Mouse (Mus musculus) central nervous system, embryonic 11.5 days (tissue): ENCODE measurements around the gene Slc6a18. TPM values are rescaled to one million over a fixed set of nuclear protein-coding genes. Genes with fewer than 3 reads are reported as not detected.

Source experiments
- polyA plus RNA-seq: library from polyadenylated mRNA; depleted of rRNA; stranded (reverse); fragments of >200 nt; gene quantifications from 2 replicates; pipeline ENCODE4 v1.2.3, GENCODE M21; 2012; rRNA removed

The Slc6a18 gene
- 0.14 TPM in 1 of 2 replicates, not detected in the other for polyA plus RNA-seq

GRCm38 (mm10) chr13:73677853-73678252, at the start of gene Slc6a18:
Gene Slc6a18, minus strand, starts transcription at chr13:73678023.

DNA sequence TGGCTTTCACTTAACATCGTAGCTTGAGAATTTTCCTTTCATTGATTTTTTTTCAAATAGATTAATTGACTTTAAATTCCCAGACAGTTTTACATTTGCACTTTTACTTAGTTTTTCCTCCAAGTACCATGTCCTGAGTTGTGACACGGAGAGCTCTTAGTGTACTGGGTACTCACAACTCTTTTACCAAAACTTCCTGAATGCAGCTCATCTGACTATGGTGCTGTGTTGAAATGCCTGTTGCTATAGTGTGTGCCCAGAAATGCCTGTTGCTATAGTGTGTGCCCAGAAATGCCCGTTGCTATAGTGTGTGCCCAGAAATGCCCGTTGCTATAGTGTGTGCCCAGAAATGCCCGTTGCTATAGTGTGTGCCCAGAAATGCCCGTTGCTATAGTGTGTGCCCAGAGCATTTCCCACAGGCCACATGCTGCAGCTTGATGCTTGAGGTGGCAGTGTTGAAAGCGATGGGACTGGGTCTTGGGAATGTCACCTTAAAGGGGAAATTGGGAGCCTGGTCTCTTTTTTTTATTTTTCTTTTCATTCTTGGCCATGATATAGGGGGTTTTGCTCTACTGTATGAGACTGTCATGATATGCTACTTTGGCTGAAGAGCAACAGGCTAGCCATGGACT, 27.0 kb upstream of the Slc6a18 start, which contains the start of gene Slc6a19:
TSS of gene Slc6a19 (minus strand) at position 172 of the 632 bp plus-strand sequence.

GRCm38 (mm10) chr13:73626745-73627549, 50.9 kb downstream of the Slc6a18 start, which contains the start of gene Tert:
Gene Tert, plus strand, starts transcription at chr13:73626911.

Other genes with a start within 250 kb of the Slc6a18 start
- gene Lpcat1, start 210.8 kb downstream of the Slc6a18 start, polyA plus RNA-seq: 66.4 and 74.4 TPM in 2 replicates
- 0.16 and 0.18 TPM in 2 replicates for gene Slc6a3, start 141.3 kb downstream of the Slc6a18 start, polyA plus RNA-seq
- 71.7 and 99.7 TPM in 2 replicates for gene Clptm1l, start 74.0 kb downstream of the Slc6a18 start, polyA plus RNA-seq
- 8.5 and 18.7 TPM in 2 replicates for gene Tert, start 51.1 kb downstream of the Slc6a18 start, polyA plus RNA-seq
- 0.16 and 0.17 TPM in 2 replicates for gene Slc6a19, start 26.8 kb upstream of the Slc6a18 start, polyA plus RNA-seq
- gene Slc12a7, start 55.1 kb upstream of the Slc6a18 start, polyA plus RNA-seq: 44.8 and 61.4 TPM in 2 replicates
- gene Nkd2, start 169.6 kb upstream of the Slc6a18 start, polyA plus RNA-seq: 18.1 and 25.7 TPM in 2 replicates